Mouse (Mus musculus): Measurements from ENCODE around the gene Rab40c.

DNA sequence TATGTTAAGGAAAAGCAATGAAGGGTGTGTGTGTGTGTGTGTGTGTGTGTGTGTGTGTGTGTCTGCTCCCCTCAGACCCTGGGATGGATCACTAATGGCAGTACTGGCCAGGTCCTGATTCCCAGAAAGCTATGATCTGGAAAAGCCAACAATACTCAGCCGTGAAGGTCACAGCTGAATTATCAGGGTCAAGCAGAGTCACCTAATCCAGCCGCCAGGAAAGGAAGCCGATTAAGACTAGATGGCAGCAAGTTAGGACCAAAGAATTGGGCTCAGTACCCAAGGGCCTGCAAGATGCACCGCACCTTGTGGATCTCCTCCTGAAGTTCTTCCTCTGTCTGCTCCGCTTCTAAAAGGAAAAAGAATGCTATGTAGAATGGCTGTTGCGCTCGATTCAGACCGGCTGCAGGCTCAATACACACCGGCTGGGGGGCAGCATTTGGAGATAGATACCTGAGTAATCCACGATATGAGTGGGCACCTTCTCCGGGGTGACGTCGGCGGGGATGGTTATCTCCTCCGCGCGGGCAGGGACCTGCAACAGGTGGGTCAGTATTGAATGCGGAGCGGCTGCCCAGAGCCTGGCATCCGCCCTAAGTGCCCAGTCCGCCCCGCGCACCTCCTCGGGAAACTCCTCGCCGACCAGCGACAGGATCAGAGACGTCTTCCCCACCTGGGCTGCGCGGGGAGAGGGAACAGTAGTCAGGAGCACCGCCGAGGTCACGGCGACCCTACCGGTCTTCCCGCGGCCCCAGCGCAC, 75.7 kb downstream of the Rab40c start:
- TF ChIP-seq CTCF (IDR thresholded peaks at IDR 0.05; ENCODE audit: extremely low read depth, insufficient read depth, low read length) (no peak), POLR2A (IDR thresholded peaks at IDR 0.05; ENCODE audit: extremely low read depth, insufficient read depth, low read length) (no peak)
